Mouse (Mus musculus) limb, embryonic 12.5 days (tissue): ENCODE data around the gene Armc6. TPM values are rescaled to one million over a fixed set of nuclear protein-coding genes. Genes with fewer than 3 reads are reported as not detected.

Experiments
- ATAC-seq: fragments of 200-750 bp; cut with Nextera tagmentation; 2 replicates; pipeline ENCODE4 v1.8.0; 2017; ENCODE audit warnings: low read depth, moderate TSS enrichment; ENCODE audit not compliant: insufficient number of reproducible peaks, insufficient read depth, low FRiP score, low TSS enrichment
- H3K27ac ChIP-seq: fragments of 300-500 bp; sonication (generic); 2 replicates; pipeline ENCODE4 v1.5.1; 2016; ENCODE audit warnings: mild to moderate bottlenecking, moderate library complexity
- H3K27me3 ChIP-seq: fragments of 300-500 bp; sonication (generic); 2 replicates; pipeline ENCODE4 v1.6.1; 2016; ENCODE audit warnings: mild to moderate bottlenecking, moderate library complexity
- H3K36me3 ChIP-seq: fragments of 300-500 bp; sonication (generic); 2 replicates; pipeline ENCODE4 v1.6.1; 2016; ENCODE audit warnings: mild to moderate bottlenecking, moderate library complexity
- H3K4me1 ChIP-seq: fragments of 300-500 bp; sonication (generic); replicated peaks from 2 replicates; pipeline ENCODE4 v1.6.1; 2016
- H3K4me2 ChIP-seq: fragments of 300-500 bp; sonication (generic); 2 replicates; pipeline ENCODE4 v1.6.1; 2016; ENCODE audit warnings: mild to moderate bottlenecking, moderate library complexity
- H3K4me3 ChIP-seq: fragments of 300-500 bp; sonication (generic); replicated peaks from 2 replicates; pipeline ENCODE4 v1.5.1; 2016; ENCODE audit warnings: mild to moderate bottlenecking
- H3K9ac ChIP-seq: fragments of 300-500 bp; sonication (generic); replicated peaks from 2 replicates; pipeline ENCODE4 v1.6.1; 2016; ENCODE audit warnings: mild to moderate bottlenecking, moderate library complexity
- H3K9me3 ChIP-seq: fragments of 300-500 bp; sonication (generic); 2 replicates; pipeline ENCODE4 v1.6.1; 2016; ENCODE audit warnings: mild to moderate bottlenecking, moderate library complexity
- WGBS: fragments of 180-500 bp; shearing (Covaris S2); methylation state at CpG from one replicate; pipeline ENCODE4 v1.1.7; 2016; 5-methylcytosine and 5-hydroxymethylcytosine counted together
- polyA plus RNA-seq: library from polyadenylated mRNA; unstranded; fragments of >200 nt; fragmentation: Nextera tagmentation; extraction: Ambion mirVana; gene quantifications from 2 replicates; pipeline ENCODE4 v1.2.1, GENCODE M21; 2016

Armc6 gene
- polyA plus RNA-seq, 1 experiment from 2014 or later, result 22.5 TPM

- Histone ChIP-seq H3K4me2 (no peak overlapping the region), H3K4me3 (no peak overlapping the region), H3K36me3 (no peaks in the 10 kb centered on the region), H3K9ac (no peak overlapping the region), H3K4me1 (peaks cover 9% of the 10 kb centered on the region), H3K27me3 (no peaks in the 10 kb centered on the region), H3K27ac (no peak overlapping the region), H3K9me3 (no peaks in the 10 kb centered on the region)
- ATAC-seq, result no peak
- 68% methylated on average over 2 of the region's 2 CpGs for WGBS
These were observed 38.5 kb downstream of the Armc6 start for GRCm38 (mm10) chr8:70195762-70196161.

DNA sequence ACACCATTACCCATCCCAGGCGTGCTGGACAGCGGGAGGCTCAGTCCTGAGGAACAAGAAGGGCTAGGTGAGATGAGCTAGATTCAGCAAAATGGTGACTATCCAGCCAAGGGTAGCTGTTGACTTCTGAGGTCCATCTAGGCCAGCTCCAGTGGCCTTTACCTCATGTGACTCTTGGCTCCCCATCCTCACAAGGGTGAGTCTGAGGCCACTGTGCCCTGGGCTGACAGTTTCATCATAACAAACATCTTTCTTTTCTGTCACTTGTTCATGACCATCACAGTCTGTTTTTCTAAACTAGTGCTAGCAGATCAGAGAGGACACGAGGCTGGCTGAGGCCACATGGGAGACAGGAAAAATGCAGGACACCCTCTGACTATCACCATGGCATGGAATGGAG is 40.1 kb downstream of the Armc6 start:
- Histone ChIP-seq H3K9ac (no peak overlapping the region), H3K36me3 (no peaks in the 10 kb centered on the region; the same call in 1 of the 2 replicates), H3K4me3 (no peak overlapping the region), H3K4me2 (no peak overlapping the region), H3K27ac (no peak overlapping the region), H3K9me3 (no peaks in the 10 kb centered on the region), H3K4me1 (peaks cover 9% of the 10 kb centered on the region), H3K27me3 (no peaks in the 10 kb centered on the region)
- WGBS, result 87% methylated on average over 3 of the region's 3 CpGs
- no peak for ATAC-seq

- H3K9me3 ChIP-seq, result no peaks in the 10 kb centered on the region
- H3K27ac ChIP-seq, result no peak overlapping the region
- H3K9ac ChIP-seq, result no peak overlapping the region
- H3K4me1 ChIP-seq, result peaks cover 9% of the 10 kb centered on the region
- H3K36me3 ChIP-seq, result no peaks in the 10 kb centered on the region; the same call in 1 of the 2 replicates
- no peaks in the 10 kb centered on the region for H3K27me3 ChIP-seq
- ATAC-seq, result no peak
- no peak overlapping the region for H3K4me3 ChIP-seq
- WGBS, result 70% methylated on average over 5 of the region's 5 CpGs
- H3K4me2 ChIP-seq, result no peak overlapping the region
These were observed 41.0 kb downstream of the Armc6 start for GRCm38 (mm10) chr8:70193238-70193637.

DNA sequence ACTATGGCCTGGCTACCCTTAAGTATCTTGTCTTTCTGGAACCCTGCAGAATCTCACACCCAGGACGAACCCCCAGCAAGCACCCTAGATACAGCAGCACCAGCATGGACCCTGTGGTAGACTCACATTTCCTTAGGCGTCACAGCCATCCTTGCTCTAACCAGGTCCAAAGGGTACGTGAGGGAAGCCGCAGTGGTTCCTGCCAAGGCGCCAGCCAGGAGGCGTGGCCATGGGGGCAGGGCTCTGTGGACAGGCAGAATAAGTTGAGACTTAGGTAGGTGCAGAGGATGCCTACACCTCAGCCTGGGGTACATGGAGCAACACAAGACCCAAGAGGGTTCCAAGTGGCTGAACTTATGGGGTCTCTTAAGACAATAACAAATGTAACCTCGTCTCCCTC is 45.6 kb downstream of the Armc6 start:
- WGBS, result 68% methylated on average over 7 of the region's 7 CpGs
- Histone ChIP-seq H3K4me2 (no peak overlapping the region), H3K27me3 (no peaks in the 10 kb centered on the region)

DNA sequence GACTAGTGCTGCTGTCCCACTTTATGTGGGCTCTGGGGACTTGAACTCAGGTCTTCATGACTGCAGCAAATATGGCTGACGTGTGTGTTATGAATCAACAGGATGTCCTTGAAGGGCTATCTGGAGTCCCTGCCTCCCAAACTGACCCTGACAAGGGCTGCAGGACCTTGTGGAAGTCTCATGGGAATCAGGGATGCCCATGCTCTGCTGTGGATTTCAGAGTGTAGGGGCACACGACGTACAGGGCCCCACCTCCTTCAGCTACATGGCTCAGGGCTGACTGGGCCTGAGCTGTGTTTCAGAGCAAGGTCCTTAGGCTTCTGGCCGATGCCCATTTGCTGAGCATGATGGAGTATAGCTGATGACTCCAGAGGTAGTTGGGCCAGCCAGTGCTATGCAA is 51.1 kb downstream of the Armc6 start:
- Histone ChIP-seq H3K4me2 (no peak overlapping the region), H3K36me3 (peaks cover 56% of the 10 kb centered on the region), H3K9ac (no peak overlapping the region), H3K4me1 (peaks cover 11% of the 10 kb centered on the region), H3K27me3 (no peaks in the 10 kb centered on the region), H3K9me3 (no peaks in the 10 kb centered on the region), H3K27ac (no peak overlapping the region), H3K4me3 (no peak overlapping the region)
- ATAC-seq, result no peak
- WGBS, result 90% methylated on average over 4 of the region's 4 CpGs

More for the DNA sequence above, 45.6 kb downstream of the Armc6 start:
- Histone ChIP-seq H3K4me3 (no peak overlapping the region), H3K4me1 (peaks cover 9% of the 10 kb centered on the region), H3K27ac (no peak overlapping the region), H3K9me3 (no peaks in the 10 kb centered on the region), H3K9ac (no peak overlapping the region), H3K36me3 (peaks cover 9% of the 10 kb centered on the region; the same call in 1 of the 2 replicates)
- ATAC-seq, result no peak

GRCm38 (mm10) chr8:70181903-70182252 is 52.4 kb downstream of the Armc6 start:
- no peak overlapping the region for H3K4me2 ChIP-seq
- no peak for ATAC-seq
- H3K27me3 ChIP-seq, result no peaks in the 10 kb centered on the region
- WGBS, result 32% methylated on average over 2 of the region's 2 CpGs
- H3K36me3 ChIP-seq, result peaks cover 61% of the 10 kb centered on the region
- peak overlapping the region; percentile 29; the same call in 1 of the 2 replicates for H3K27ac ChIP-seq
- H3K4me1 ChIP-seq, result peaks cover 11% of the 10 kb centered on the region
- no peak overlapping the region for H3K4me3 ChIP-seq
- 0 out of 2 replicates have a peak overlapping the region, but pooled peaks have one; percentile 1 for H3K9ac ChIP-seq
- no peaks in the 10 kb centered on the region for H3K9me3 ChIP-seq

DNA sequence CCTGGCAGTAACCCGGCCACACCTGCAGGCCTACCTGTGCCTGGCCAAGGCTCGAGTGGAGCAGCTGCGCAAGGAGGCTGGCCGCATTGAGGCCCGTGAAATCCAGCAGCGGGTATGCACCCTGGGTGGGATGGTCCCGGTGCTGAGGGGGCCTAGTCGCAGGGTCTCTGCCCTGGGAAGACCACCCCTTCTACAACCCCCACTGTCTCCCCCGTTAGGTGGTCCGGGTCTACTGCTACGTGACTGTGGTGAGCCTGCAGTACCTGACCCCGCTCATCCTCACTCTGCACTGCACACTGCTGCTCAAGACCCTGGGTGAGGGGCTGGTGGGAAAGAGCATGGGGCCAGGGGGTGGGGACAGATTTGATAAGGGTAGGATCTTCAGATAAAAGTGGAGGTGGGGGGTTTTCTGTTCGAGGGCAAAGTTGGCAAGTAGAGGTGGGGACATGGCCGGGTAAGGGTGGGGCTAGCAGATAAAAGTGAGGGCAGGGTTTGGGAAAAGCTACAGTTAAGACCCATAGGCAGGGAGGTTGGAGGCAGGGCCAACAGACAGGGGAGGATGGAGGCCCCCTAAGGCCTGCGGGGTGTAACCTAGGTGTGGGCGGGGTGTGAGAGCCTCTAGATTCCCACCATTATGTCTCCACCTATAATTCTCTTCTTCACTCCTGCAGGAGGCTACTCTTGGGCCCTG is 52.9 kb downstream of the Armc6 start:
- WGBS, result 58% methylated on average over 16 of the region's 16 CpGs
- Histone ChIP-seq H3K4me3 (no peak overlapping the region), H3K9me3 (no peaks in the 10 kb centered on the region), H3K4me1 (peaks cover 11% of the 10 kb centered on the region), H3K9ac (no peak overlapping the region), H3K27me3 (no peaks in the 10 kb centered on the region), H3K4me2 (no peak overlapping the region), H3K36me3 (peaks cover 65% of the 10 kb centered on the region), H3K27ac (peak overlapping the region; percentile 29; the same call in 1 of the 2 replicates)
- 0 out of 2 replicates have a peak, but pooled peaks have one; percentile 27 for ATAC-seq

GRCm38 (mm10) chr8:70179082-70179481 is 55.2 kb downstream of the Armc6 start:
- Histone ChIP-seq H3K9me3 (no peaks in the 10 kb centered on the region), H3K36me3 (peaks cover 68% of the 10 kb centered on the region), H3K4me3 (no peak overlapping the region), H3K27me3 (no peaks in the 10 kb centered on the region), H3K4me2 (no peak overlapping the region), H3K9ac (no peak overlapping the region), H3K4me1 (peaks cover 11% of the 10 kb centered on the region), H3K27ac (no peak overlapping the region)
- ATAC-seq, result no peak
- WGBS, result 96% methylated on average over 4 of the region's 4 CpGs

GRCm38 (mm10) chr8:70178231-70178630 is 56.0 kb downstream of the Armc6 start:
- Histone ChIP-seq H3K27ac (no peak overlapping the region), H3K27me3 (no peaks in the 10 kb centered on the region), H3K36me3 (peaks cover 60% of the 10 kb centered on the region), H3K4me1 (peaks cover 15% of the 10 kb centered on the region), H3K4me3 (no peak overlapping the region), H3K9ac (no peak overlapping the region), H3K9me3 (no peaks in the 10 kb centered on the region), H3K4me2 (no peak overlapping the region)
- whole genome bisulfite sequencing, result 88% methylated on average over 2 of the region's 2 CpGs
- ATAC-seq, result no peak

GRCm38 (mm10) chr8:70174079-70174478 is 60.2 kb downstream of the Armc6 start:
- peaks cover 14% of the 10 kb centered on the region for H3K4me1 ChIP-seq
- H3K9me3 ChIP-seq, result no peaks in the 10 kb centered on the region
- WGBS, result 84% methylated on average over 7 of the region's 7 CpGs
- no peak for ATAC-seq
- H3K27ac ChIP-seq, result no peak overlapping the region
- no peak overlapping the region for H3K9ac ChIP-seq
- H3K36me3 ChIP-seq, result peaks cover 26% of the 10 kb centered on the region
- no peak overlapping the region for H3K4me2 ChIP-seq
- no peaks in the 10 kb centered on the region for H3K27me3 ChIP-seq
- no peak overlapping the region for H3K4me3 ChIP-seq

- WGBS, result 81% methylated on average over 5 of the region's 5 CpGs
- H3K9me3 ChIP-seq, result no peaks in the 10 kb centered on the region
- H3K27me3 ChIP-seq, result 0 out of 2 replicates have a peak, but pooled peaks cover 2% of the 10 kb centered on the region
- ATAC-seq, result no peak
- H3K36me3 ChIP-seq, result peaks cover 18% of the 10 kb centered on the region
- peaks cover 14% of the 10 kb centered on the region for H3K4me1 ChIP-seq
- peak overlapping the region; percentile 56 for H3K4me2 ChIP-seq
- no peak overlapping the region for H3K27ac ChIP-seq
- peak overlapping the region; percentile 72 for H3K4me3 ChIP-seq
- no peak overlapping the region for H3K9ac ChIP-seq
These were observed 60.9 kb downstream of the Armc6 start for GRCm38 (mm10) chr8:70173320-70173719.
